Mouse (Mus musculus): ENCODE data around the gene Txnip. TPM values are rescaled to one million over a fixed set of nuclear protein-coding genes. Genes with fewer than 3 reads are reported as not detected.

Txnip gene
- total and polyA plus RNA-seq, 3 experiments: 276 to 515 (median 338) TPM

GRCm38 (mm10) chr3:96526013-96526762 lies 31.6 kb upstream of the Txnip start:
- Histone ChIP-seq H3K4me1 (ENCODE audit: control insufficient read depth, insufficient read depth, low read length) (peaks cover 4% of the 10 kb centered on the region), H3K79me2 (replicated peaks; ENCODE audit: control insufficient read depth, insufficient read depth, low read length) (no peaks in the 10 kb centered on the region; the same call in 1 of the 2 replicates), H3K9ac (ENCODE audit: low read depth, low read length) (peak overlapping the region; percentile 67), H3K27ac (peak overlapping the region; percentile 85), H3K36me3 (ENCODE audit: control insufficient read depth, insufficient read depth, low read length) (peaks cover 3% of the 10 kb centered on the region; the same call in 1 of the 2 replicates), H3K4me3 (peak overlapping the region; percentile 38), H3K27me3 (ENCODE audit: control insufficient read depth, insufficient read depth, low read length) (peaks cover 3% of the 10 kb centered on the region; the same call in 1 of the 2 replicates)
- DNase-seq: peak in 1 of 2 experiments; percentile 49
- 60% methylated on average over 11 of the region's 11 CpGs for WGBS
- intact Hi-C loops (cut with DNase I): no loop called here
- TF ChIP-seq EP300 (IDR thresholded peaks at IDR 0.05; ENCODE audit: insufficient read depth, low read depth, low read length): no peak
- TF ChIP-seq POLR2A (IDR thresholded peaks at IDR 0.05; ENCODE audit: insufficient read depth, low read depth, low read length): no peak
- no peak for TF ChIP-seq CTCF (IDR thresholded peaks at IDR 0.05)

GRCm38 (mm10) chr3:96526864-96527542 lies 30.8 kb upstream of the Txnip start:
- DNase-seq: no peak
- WGBS: 5% methylated on average over 44 of the region's 44 CpGs
- intact Hi-C loops (cut with DNase I): no loop called here
- no peak overlapping the region; the same call in 1 of the 2 replicates for H3K4me3 ChIP-seq
- H3K27ac ChIP-seq: no peak overlapping the region
- peaks cover 3% of the 10 kb centered on the region; the same call in 1 of the 2 replicates for H3K36me3 ChIP-seq (ENCODE audit: control insufficient read depth, insufficient read depth, low read length)
- TF ChIP-seq POLR2A (IDR thresholded peaks at IDR 0.05; ENCODE audit: insufficient read depth, low read depth, low read length) (no peak), CTCF (IDR thresholded peaks at IDR 0.05) (no peak)
- H3K27me3 ChIP-seq (ENCODE audit: control insufficient read depth, insufficient read depth, low read length): peaks cover 3% of the 10 kb centered on the region; the same call in 1 of the 2 replicates
- peak overlapping the region; percentile 8 for H3K9ac ChIP-seq (ENCODE audit: low read depth, low read length)
- H3K4me1 ChIP-seq (ENCODE audit: control insufficient read depth, insufficient read depth, low read length): peaks cover 4% of the 10 kb centered on the region
- no peaks in the 10 kb centered on the region; the same call in 1 of the 2 replicates for H3K79me2 ChIP-seq (replicated peaks; ENCODE audit: control insufficient read depth, insufficient read depth, low read length)

GRCm38 (mm10) chr3:96528506-96528905 lies 29.3 kb upstream of the Txnip start:
- peaks cover 3% of the 10 kb centered on the region; the same call in 1 of the 2 replicates for H3K27me3 ChIP-seq (ENCODE audit: control insufficient read depth, insufficient read depth, low read length)
- 55% methylated on average over 9 of the region's 9 CpGs for WGBS
- H3K27ac ChIP-seq: no peak overlapping the region
- no peaks in the 10 kb centered on the region; the same call in 1 of the 2 replicates for H3K79me2 ChIP-seq (replicated peaks; ENCODE audit: control insufficient read depth, insufficient read depth, low read length)
- H3K4me3 ChIP-seq: no peak overlapping the region
- peaks cover 4% of the 10 kb centered on the region for H3K4me1 ChIP-seq (ENCODE audit: control insufficient read depth, insufficient read depth, low read length)
- peaks cover 3% of the 10 kb centered on the region; the same call in 1 of the 2 replicates for H3K36me3 ChIP-seq (ENCODE audit: control insufficient read depth, insufficient read depth, low read length)
- no peak for DNase-seq
- TF ChIP-seq CTCF (IDR thresholded peaks at IDR 0.05): no peak
- intact Hi-C loops (cut with DNase I): no loop called here
- H3K9ac ChIP-seq (ENCODE audit: low read depth, low read length): no peak overlapping the region

DNA sequence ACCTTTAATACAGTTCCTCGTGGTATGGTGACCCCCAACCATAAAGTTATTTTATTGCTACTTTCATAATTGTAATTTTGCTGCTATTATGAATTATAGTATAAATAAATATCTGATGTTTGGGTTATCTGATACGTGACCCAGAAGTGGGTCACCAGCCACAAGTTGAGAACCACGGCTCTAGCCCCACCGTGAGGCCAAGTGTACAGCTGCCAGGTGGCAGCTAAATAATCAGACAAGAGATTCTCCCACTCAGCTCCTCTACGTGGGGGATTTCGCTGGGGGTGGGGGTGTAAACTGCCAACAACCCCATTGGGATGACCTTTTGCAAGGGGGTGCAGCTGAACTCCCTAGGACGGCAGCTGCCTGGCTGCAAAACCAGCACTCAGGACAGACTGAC lies 25.7 kb upstream of the Txnip start:
- Histone ChIP-seq H3K9ac (ENCODE audit: low read depth, low read length) (no peak overlapping the region), H3K36me3 (ENCODE audit: control insufficient read depth, insufficient read depth, low read length) (peaks cover 3% of the 10 kb centered on the region; the same call in 1 of the 2 replicates), H3K4me1 (ENCODE audit: control insufficient read depth, insufficient read depth, low read length) (peaks cover 2% of the 10 kb centered on the region), H3K79me2 (replicated peaks; ENCODE audit: control insufficient read depth, insufficient read depth, low read length) (no peaks in the 10 kb centered on the region), H3K27me3 (ENCODE audit: control insufficient read depth, insufficient read depth, low read length) (no peaks in the 10 kb centered on the region), H3K27ac (no peak overlapping the region), H3K4me3 (no peak overlapping the region)
- TF ChIP-seq EP300 (IDR thresholded peaks at IDR 0.05; ENCODE audit: insufficient read depth, low read depth, low read length): no peak
- TF ChIP-seq CTCF (IDR thresholded peaks at IDR 0.05): peak; percentile 48
- intact Hi-C loops (cut with DNase I): no loop called here
- no peak for DNase-seq
- WGBS: 42% methylated on average over 7 of the region's 7 CpGs

DNA sequence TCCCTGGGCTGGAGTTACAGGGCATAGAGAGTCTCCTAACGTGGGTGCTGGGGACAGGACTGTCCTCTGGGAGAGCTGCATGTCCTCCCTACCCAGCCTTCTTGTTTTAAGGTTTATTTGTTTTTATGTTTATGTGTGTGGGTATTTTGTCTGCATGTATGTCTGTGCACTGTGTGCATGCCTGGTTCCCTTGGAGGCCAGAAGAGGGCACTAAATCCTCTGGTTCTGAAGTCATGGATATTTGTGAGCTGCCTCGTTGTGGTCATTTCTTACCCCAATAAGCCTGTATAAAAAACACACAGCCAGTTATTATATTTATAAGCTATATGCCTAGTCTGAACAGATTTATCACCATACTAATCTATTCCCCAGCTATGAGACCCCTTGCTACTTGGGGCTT lies 23.5 kb upstream of the Txnip start:
- Histone ChIP-seq H3K9ac (ENCODE audit: low read depth, low read length) (no peak overlapping the region), H3K36me3 (ENCODE audit: control insufficient read depth, insufficient read depth, low read length) (no peaks in the 10 kb centered on the region), H3K4me1 (ENCODE audit: control insufficient read depth, insufficient read depth, low read length) (no peaks in the 10 kb centered on the region), H3K79me2 (replicated peaks; ENCODE audit: control insufficient read depth, insufficient read depth, low read length) (no peaks in the 10 kb centered on the region), H3K27me3 (ENCODE audit: control insufficient read depth, insufficient read depth, low read length) (no peaks in the 10 kb centered on the region), H3K27ac (no peak overlapping the region), H3K4me3 (no peak overlapping the region)
- TF ChIP-seq EP300 (IDR thresholded peaks at IDR 0.05; ENCODE audit: insufficient read depth, low read depth, low read length) (no peak), POLR2A (IDR thresholded peaks at IDR 0.05; ENCODE audit: insufficient read depth, low read depth, low read length) (no peak), CTCF (IDR thresholded peaks at IDR 0.05) (peak; percentile 22)
- DNase-seq: no peak
- 67% methylated on average over 2 of the region's 2 CpGs for WGBS
- intact Hi-C loops (cut with DNase I): no loop called here

DNA sequence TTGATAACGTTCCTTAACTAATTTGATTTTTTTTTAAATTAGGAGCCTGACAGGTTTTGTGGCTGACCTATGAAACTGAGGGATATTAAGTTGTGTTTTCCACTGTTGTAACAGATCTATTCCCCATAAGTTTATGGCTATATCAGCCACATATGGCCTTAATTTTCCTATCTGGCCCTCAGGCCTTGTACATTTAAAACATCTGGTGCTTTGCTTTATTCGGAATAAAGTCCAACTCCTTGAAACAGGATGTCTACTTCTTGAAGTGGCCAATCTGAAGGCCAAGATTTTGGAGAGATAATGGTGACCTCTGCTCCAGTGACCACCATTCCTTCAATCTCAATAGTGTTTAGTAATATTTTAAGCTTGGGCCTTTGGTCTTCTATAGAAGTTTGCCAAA lies 18.4 kb upstream of the Txnip start:
- no peak for TF ChIP-seq EP300 (IDR thresholded peaks at IDR 0.05; ENCODE audit: insufficient read depth, low read depth, low read length)
- no peak for TF ChIP-seq POLR2A (IDR thresholded peaks at IDR 0.05; ENCODE audit: insufficient read depth, low read depth, low read length)
- no peak for TF ChIP-seq CTCF (IDR thresholded peaks at IDR 0.05)
- WGBS: 66% methylated on average over 2 of the region's 2 CpGs
- Histone ChIP-seq H3K4me1 (ENCODE audit: control insufficient read depth, insufficient read depth, low read length) (no peaks in the 10 kb centered on the region), H3K4me3 (no peak overlapping the region), H3K27ac (no peak overlapping the region), H3K9ac (ENCODE audit: low read depth, low read length) (no peak overlapping the region), H3K36me3 (ENCODE audit: control insufficient read depth, insufficient read depth, low read length) (no peaks in the 10 kb centered on the region), H3K27me3 (ENCODE audit: control insufficient read depth, insufficient read depth, low read length) (no peaks in the 10 kb centered on the region), H3K79me2 (replicated peaks; ENCODE audit: control insufficient read depth, insufficient read depth, low read length) (no peaks in the 10 kb centered on the region)
- intact Hi-C loops (cut with DNase I): no loop called here
- no peak for DNase-seq
